Mouse (Mus musculus) stomach, embryonic 16.5 days (tissue): Measurements from ENCODE around the gene Sik1. TPM values are rescaled to one million over a fixed set of nuclear protein-coding genes. Genes with fewer than 3 reads are reported as not detected.

Experiments used
- ATAC-seq: fragments of 200-750 bp; cut with Nextera tagmentation; 2 replicates; pipeline ENCODE4 v1.8.0; 2017; ENCODE audit warnings: moderate number of reproducible peaks, moderate TSS enrichment; ENCODE audit not compliant: insufficient read depth, low FRiP score
- H3K27ac ChIP-seq: fragments of 300-500 bp; sonication (generic); 2 replicates; pipeline ENCODE4 v1.5.1; 2014; ENCODE audit warnings: low read length
- H3K27me3 ChIP-seq: fragments of 300-500 bp; sonication (generic); 2 replicates; pipeline ENCODE4 v1.6.1; 2014; ENCODE audit warnings: low read length, control low read depth, mixed read lengths; ENCODE audit not compliant: control insufficient read depth, insufficient read depth
- H3K36me3 ChIP-seq: fragments of 300-500 bp; sonication (generic); 2 replicates; pipeline ENCODE4 v1.6.1; 2014; ENCODE audit warnings: low read length; ENCODE audit not compliant: control insufficient read depth, insufficient read depth
- H3K4me1 ChIP-seq: fragments of 300-500 bp; sonication (generic); 2 replicates; pipeline ENCODE4 v1.6.1; 2014; ENCODE audit warnings: low read length, control low read depth, mixed read lengths; ENCODE audit not compliant: control insufficient read depth, insufficient read depth
- H3K4me2 ChIP-seq: fragments of 300-500 bp; sonication (generic); 2 replicates; pipeline ENCODE4 v1.6.1; 2014; ENCODE audit warnings: low read depth, low read length, mixed read lengths
- H3K4me3 ChIP-seq: fragments of 300-500 bp; sonication (generic); replicated peaks from 2 replicates; pipeline ENCODE4 v1.5.1; 2014; ENCODE audit warnings: mild to moderate bottlenecking, low read length
- H3K9ac ChIP-seq: fragments of 300-500 bp; sonication (generic); 2 replicates; pipeline ENCODE4 v1.6.1; 2014; ENCODE audit warnings: low read length
- H3K9me3 ChIP-seq: fragments of 300-500 bp; sonication (generic); replicated peaks from 2 replicates; pipeline ENCODE4 v1.6.1; 2016; ENCODE audit warnings: low read length, control low read depth; ENCODE audit not compliant: control insufficient read depth
- WGBS: fragments of 180-500 bp; shearing (Covaris S2); extraction: QIAGEN DNeasy Blood & Tissue Kit; methylation state at CpG from one replicate; pipeline ENCODE4 v1.1.7; 2014; 5-methylcytosine and 5-hydroxymethylcytosine counted together
- polyA plus RNA-seq: library from polyadenylated mRNA; unstranded; fragments of >200 nt; fragmentation: Nextera tagmentation; extraction: Ambion mirVana; gene quantifications from 2 replicates; pipeline ENCODE4 v1.2.1, GENCODE M21; 2015

Sik1 gene
- polyA plus RNA-seq, 1 experiment from 2014 or later, result 20.2 TPM

DNA sequence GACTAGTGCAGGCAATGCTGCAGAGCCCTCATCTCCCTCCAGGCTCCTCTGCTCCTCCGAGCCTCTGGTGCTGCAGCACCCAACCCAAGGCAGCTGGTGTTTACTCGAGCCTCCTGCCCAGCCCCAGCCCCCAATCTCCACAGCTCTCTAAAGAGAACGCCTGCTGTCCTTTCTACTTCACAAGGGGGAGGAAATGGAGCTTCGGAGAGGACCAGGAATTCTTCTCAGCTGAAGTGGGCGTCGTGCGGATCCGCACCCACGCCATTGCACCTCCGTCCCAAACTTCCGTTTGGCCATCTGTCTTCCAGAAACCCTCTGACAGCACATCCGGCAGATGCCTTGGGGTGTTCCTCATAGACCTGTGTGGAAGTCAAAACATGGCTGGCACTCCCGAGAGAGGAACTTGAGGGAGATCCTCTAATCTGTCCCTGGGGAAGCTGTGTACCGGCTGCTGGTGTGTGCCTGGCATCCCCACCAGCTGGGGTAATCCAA is 22.1 kb upstream of the Sik1 start:
- ATAC-seq, result no peak; the same call in 1 of the 2 replicates
- peaks cover 14% of the 10 kb centered on the region for H3K4me1 ChIP-seq
- H3K36me3 ChIP-seq, result no peaks in the 10 kb centered on the region
- peak overlapping the region; percentile 46; the same call in 1 of the 2 replicates for H3K27ac ChIP-seq
- no peak overlapping the region for H3K4me2 ChIP-seq
- peak overlapping the region; percentile 37 for H3K9ac ChIP-seq
- no peaks in the 10 kb centered on the region for H3K27me3 ChIP-seq
- WGBS, result 30% methylated on average over 14 of the region's 14 CpGs
- H3K9me3 ChIP-seq, result no peaks in the 10 kb centered on the region
- H3K4me3 ChIP-seq, result no peak overlapping the region

DNA sequence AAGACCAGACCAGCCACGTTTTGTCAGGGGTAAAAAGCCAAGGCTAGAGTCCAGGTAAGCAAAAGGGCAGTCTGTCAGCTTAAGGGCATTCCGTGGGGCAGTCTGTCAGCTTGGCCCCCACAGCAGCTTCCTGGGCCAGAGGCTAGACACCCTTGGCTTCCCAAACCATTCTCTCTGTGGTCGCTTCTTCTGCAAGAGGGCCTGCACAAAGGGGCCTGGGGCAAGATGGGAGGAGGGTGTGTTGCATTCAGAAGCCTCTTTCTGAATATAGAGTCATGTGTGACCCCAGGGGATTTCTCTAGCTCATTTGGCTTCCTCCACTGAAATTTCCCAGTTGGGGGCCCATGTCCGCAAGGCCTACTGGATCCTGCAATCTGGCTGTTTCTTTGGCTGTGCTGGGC is 21.6 kb upstream of the Sik1 start:
- Histone ChIP-seq H3K4me1 (peaks cover 17% of the 10 kb centered on the region), H3K9ac (peak overlapping the region; percentile 37), H3K36me3 (no peaks in the 10 kb centered on the region), H3K27ac (peak overlapping the region; percentile 46; the same call in 1 of the 2 replicates), H3K4me2 (no peak overlapping the region), H3K9me3 (no peaks in the 10 kb centered on the region), H3K27me3 (no peaks in the 10 kb centered on the region), H3K4me3 (no peak overlapping the region)
- WGBS, result 68% methylated on average over 4 of the region's 4 CpGs
- ATAC-seq, result no peak

DNA sequence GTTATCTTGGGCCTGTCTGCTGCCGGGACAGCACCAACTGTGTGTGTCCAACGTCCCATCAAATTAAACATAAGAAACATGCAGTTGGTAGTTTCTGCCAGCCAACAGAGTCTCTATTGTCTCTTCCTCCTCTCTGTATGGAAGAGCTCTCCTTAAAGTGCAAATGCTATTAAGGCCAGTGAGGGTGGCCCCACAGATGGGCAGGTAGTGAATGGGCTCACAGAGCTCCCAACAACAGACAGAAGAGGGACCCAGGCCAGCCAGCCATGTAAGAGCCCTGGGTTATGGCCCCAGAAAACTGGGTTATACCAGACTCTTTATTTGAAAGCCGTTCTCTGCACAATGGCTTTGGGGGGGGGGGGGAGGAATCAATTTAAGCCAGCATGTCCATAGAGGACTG is 21.2 kb upstream of the Sik1 start:
- H3K27ac ChIP-seq, result no peak overlapping the region
- peaks cover 19% of the 10 kb centered on the region for H3K4me1 ChIP-seq

DNA sequence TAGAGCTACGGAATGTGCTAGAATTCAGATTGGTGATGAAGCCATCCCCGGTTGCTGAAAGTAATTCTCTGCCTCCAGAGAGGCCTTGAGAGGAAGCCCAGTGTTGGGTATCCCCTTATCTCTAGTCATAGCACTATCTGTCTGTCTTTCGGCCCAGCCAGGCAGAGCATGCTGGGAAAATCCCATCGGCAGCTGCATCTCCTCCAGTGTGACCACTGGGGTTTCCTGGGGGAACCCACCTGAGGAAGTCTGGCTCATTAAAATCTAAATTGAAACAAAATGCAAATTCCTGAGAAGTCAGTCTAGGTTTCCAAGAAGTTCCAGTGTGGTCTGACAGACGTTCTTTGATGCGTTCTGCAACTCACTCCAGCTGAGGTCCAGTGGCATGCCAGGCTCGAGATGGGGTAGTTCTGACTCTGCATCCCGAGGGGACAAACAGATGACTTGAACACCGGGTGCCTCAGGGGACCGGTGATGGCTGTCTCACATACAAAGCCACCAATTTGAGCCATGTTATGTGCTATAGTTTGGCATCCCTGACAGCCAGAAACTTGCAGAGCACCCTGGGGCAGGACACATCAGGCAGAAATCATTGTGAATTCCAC is 19.8 kb upstream of the Sik1 start:
- ATAC-seq, result no peak
- WGBS, result 85% methylated on average over 10 of the region's 10 CpGs
- H3K36me3 ChIP-seq, result no peaks in the 10 kb centered on the region
- H3K27me3 ChIP-seq, result no peaks in the 10 kb centered on the region
- peaks cover 24% of the 10 kb centered on the region for H3K4me1 ChIP-seq
- no peak overlapping the region for H3K4me2 ChIP-seq
- H3K4me3 ChIP-seq, result no peak overlapping the region
- H3K9me3 ChIP-seq, result no peaks in the 10 kb centered on the region
- no peak overlapping the region for H3K9ac ChIP-seq
- H3K27ac ChIP-seq, result no peak overlapping the region

More for the DNA sequence above, 21.2 kb upstream of the Sik1 start:
- Histone ChIP-seq H3K27me3 (no peaks in the 10 kb centered on the region), H3K4me3 (no peak overlapping the region), H3K36me3 (no peaks in the 10 kb centered on the region), H3K9me3 (no peaks in the 10 kb centered on the region), H3K9ac (no peak overlapping the region), H3K4me2 (no peak overlapping the region)
- ATAC-seq, result no peak
- WGBS, result 66% methylated on average over 3 of the region's 3 CpGs

DNA sequence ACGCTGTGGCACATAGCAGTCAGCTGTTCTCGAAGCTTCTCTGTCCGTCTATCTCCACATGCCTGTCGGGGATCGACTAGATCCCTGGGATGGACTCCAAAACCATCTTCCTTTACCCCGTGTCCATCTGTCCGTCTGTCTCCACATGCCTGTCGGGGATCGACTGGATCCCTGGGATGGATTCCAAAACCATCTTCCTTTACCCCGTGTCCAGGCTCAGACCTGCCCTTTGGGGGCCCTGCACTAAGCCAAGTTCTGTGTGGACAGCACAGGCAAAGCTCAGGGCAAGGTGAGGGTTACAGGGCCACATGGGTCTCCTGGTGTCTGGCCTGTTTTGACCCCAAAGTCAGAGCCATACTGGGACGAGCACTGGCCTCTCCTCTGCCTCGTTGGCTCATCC is 19.1 kb upstream of the Sik1 start:
- 79% methylated on average over 12 of the region's 12 CpGs for WGBS
- Histone ChIP-seq H3K36me3 (no peaks in the 10 kb centered on the region), H3K4me2 (no peak overlapping the region), H3K4me3 (no peak overlapping the region), H3K4me1 (peaks cover 24% of the 10 kb centered on the region), H3K27me3 (no peaks in the 10 kb centered on the region), H3K9ac (no peak overlapping the region), H3K27ac (no peak overlapping the region), H3K9me3 (no peaks in the 10 kb centered on the region)
- no peak for ATAC-seq

DNA sequence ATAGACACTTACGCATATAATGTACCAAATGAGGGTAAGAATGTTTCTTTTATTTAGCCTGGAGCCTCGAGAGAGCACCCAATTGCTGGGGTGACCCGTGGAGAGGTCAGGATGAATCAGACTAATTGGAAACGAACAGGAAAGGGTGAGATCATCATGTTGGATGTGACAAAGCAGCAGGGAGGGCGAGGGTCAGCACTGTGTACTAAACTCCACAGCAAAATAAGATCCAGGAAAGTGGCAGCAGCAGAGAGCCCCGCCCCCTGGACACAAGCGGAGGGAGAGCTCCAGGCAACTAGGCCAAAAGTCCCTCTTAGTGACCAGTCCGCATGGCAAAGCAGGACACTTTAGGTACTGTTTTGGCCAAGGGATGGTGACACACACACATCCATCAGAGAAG is 18.4 kb upstream of the Sik1 start:
- H3K9ac ChIP-seq, result no peak overlapping the region
- no peak overlapping the region for H3K4me3 ChIP-seq
- H3K4me1 ChIP-seq, result peaks cover 24% of the 10 kb centered on the region
- ATAC-seq, result no peak
- H3K4me2 ChIP-seq, result no peak overlapping the region
- 34% methylated on average over 8 of the region's 8 CpGs for WGBS
- no peaks in the 10 kb centered on the region for H3K27me3 ChIP-seq
- H3K27ac ChIP-seq, result peak overlapping the region; percentile 13; the same call in 1 of the 2 replicates
- H3K9me3 ChIP-seq, result no peaks in the 10 kb centered on the region
- H3K36me3 ChIP-seq, result no peaks in the 10 kb centered on the region

DNA sequence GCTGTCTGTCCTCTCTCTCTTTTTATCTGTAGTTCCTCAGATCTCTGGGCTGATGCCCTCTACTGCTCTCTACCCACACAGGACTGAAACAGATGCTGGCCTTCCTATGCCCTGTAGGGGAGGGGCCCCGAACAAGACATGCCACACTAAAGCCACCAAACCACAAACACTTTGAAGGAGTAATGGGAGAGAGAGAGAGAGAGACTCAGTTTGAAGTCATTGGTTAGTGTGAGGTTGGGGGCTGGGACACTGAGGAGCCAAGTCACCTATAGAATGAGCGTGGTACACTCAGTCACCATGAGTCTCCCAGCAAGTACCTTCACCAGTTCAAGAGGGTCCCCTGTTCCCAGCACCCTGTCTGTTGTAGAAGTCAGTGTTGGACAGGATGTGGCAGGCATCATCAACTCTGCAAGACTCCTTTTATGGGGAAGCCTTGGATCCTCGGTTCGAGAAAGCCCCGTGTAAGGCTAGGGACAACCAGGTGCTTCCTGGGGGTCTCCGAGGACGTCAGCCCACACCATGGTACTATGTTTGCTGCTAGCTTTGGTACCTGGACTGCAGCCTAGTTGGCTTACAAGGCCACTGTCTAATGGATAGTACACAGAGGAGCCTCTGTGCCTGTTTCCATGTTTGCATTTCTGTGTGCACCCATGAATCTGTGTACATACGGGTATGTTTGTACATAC is 17.7 kb upstream of the Sik1 start:
- H3K9ac ChIP-seq, result no peak overlapping the region
- no peaks in the 10 kb centered on the region for H3K9me3 ChIP-seq
- H3K4me2 ChIP-seq, result no peak overlapping the region
- H3K27me3 ChIP-seq, result no peaks in the 10 kb centered on the region
- no peaks in the 10 kb centered on the region for H3K36me3 ChIP-seq
- no peak overlapping the region for H3K27ac ChIP-seq
- H3K4me1 ChIP-seq, result peaks cover 24% of the 10 kb centered on the region
- WGBS, result 75% methylated on average over 8 of the region's 8 CpGs
- no peak for ATAC-seq
- H3K4me3 ChIP-seq, result no peak overlapping the region

DNA sequence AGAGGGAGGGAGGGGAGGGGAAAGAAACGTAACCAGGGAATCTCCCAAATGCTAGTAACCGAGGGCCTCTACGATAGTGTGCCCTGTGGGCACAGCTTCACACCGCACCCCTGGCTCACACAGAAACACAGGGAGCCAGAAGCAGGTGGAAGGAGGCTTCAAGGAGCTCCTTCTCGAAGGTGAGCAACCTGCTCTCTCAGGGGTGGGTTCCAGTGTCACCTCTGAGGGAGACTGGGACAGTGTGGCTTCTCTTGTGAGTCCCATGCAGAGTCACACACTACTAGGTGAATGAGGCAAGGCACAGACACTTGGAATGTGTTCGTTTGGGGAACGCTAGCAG is 17.2 kb upstream of the Sik1 start:
- Histone ChIP-seq H3K36me3 (no peaks in the 10 kb centered on the region), H3K27me3 (no peaks in the 10 kb centered on the region), H3K27ac (no peak overlapping the region), H3K4me3 (no peak overlapping the region), H3K4me2 (no peak overlapping the region), H3K9me3 (no peaks in the 10 kb centered on the region), H3K4me1 (peaks cover 21% of the 10 kb centered on the region), H3K9ac (no peak overlapping the region)
- WGBS, result 66% methylated on average over 7 of the region's 7 CpGs
- no peak for ATAC-seq

DNA sequence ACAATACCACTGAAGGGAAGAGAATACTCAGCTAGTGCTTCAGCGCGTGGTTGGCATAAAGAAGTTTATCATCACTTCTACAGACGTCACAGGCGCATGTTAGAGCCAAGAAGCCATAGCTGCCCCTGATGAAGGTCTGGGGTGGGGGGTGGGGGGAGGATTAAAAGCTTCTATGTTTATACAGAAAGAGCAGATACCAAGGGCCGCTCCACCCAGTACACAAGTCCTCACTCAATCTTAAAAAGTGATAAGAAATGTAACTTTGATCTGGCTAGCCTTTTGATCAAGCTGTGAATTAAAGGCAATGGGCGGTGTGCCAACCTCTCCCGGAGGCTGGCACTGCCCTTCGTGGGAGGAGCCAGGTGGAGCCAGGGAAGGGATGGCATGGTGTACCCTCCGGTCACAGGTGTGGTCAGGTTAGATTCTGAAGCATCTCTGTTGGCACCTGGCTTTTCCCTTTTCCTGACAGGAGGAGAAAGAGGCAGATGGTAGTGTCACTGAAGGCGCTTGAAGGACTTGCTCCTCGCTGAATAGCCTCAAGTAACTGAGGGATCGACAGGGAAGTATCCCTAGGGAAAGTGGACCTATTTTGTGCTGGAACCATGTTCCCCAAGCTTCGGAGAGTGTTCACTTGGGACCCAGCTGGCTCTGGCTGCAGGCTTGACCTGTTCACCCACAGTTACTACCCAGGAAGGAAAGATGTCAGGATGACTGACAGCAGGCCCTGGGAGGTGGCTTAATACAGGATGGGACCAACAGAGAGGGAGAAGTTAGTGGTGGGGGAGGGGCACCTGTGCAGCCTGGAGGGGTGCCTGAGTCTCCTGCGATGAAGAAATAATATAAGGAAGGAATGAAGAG is 16.6 kb upstream of the Sik1 start:
- no peak overlapping the region for H3K4me3 ChIP-seq
- H3K4me2 ChIP-seq, result no peak overlapping the region
- peaks cover 15% of the 10 kb centered on the region; the same call in 1 of the 2 replicates for H3K4me1 ChIP-seq
- no peaks in the 10 kb centered on the region for H3K27me3 ChIP-seq
- 52% methylated on average over 14 of the region's 14 CpGs for WGBS
- no peak overlapping the region for H3K27ac ChIP-seq
- H3K9me3 ChIP-seq, result no peaks in the 10 kb centered on the region
- ATAC-seq, result peak; percentile 28; the same call in 1 of the 2 replicates
- H3K36me3 ChIP-seq, result no peaks in the 10 kb centered on the region
- H3K9ac ChIP-seq, result no peak overlapping the region
